ENCODE assay signal across 8 mouse cellular contexts in genomic region chr7:126260280-126261210, GRCm38 (mm10). TPM values are rescaled to one million over a fixed set of nuclear protein-coding genes. Genes with fewer than 3 reads are reported as not detected.
A peak's percentile ranks its signal among the peaks of the same experiment; 100 is the strongest.
DNase-seq lines count a peak whose midpoint lies in the region; ATAC-seq and TF ChIP-seq lines count a peak whose summit lies in the region.

No protein-coding gene starts in this region.

- H3K9ac ChIP-seq in lung, embryonic 14.5 days: no peak overlapping the region

- H3K4me2 ChIP-seq in lung, embryonic 14.5 days: no peak overlapping the region

- WGBS in lung, embryonic 14.5 days: 6% methylated on average over 18 of the region's 18 CpGs

- H3K9me3 ChIP-seq in lung, embryonic 14.5 days (ENCODE audit: low read depth, low read length): no peaks in the 10 kb centered on the region

- no peak overlapping the region for H3K27ac ChIP-seq in lung, embryonic 14.5 days (ENCODE audit: low read depth)

- H3K4me3 ChIP-seq in C2C12 (ENCODE audit: insufficient read depth, poor library complexity, severe bottlenecking): no peak overlapping the region
- H3K4me3 ChIP-seq in lung, embryonic 14.5 days (ENCODE audit: low read depth, low read length): no peak overlapping the region

- H3K79me3 ChIP-seq in C2C12 (ENCODE audit: low read depth): no peaks in the 10 kb centered on the region

- no peaks in the 10 kb centered on the region for H3K79me2 ChIP-seq in C2C12 (ENCODE audit: control insufficient read depth, insufficient read depth)

- DNase-seq in embryo, embryonic 10 days (ENCODE audit: low spot score): peak; percentile 81
- peak; percentile 67 to 74 for DNase-seq in heart, postnatal 14 days
- peak; percentile 66 to 81 for DNase-seq in kidney, postnatal 36 days
- peak; percentile 91 for DNase-seq in lung, embryonic 14.5 days
- peak; percentile 32 for DNase-seq in testis, postnatal 14 days (ENCODE audit: low spot score)

- TF ChIP-seq CTCF in C2C12 (IDR thresholded peaks at IDR 0.05; ENCODE audit: control insufficient read depth, insufficient read depth, insufficient read length): peak; percentile 84
- peak; percentile 97 for TF ChIP-seq CTCF in lung, embryonic 14.5 days (IDR thresholded peaks at IDR 0.05; ENCODE audit: low read depth)

- H3K27me3 ChIP-seq in C2C12 (ENCODE audit: control insufficient read depth, insufficient read depth, insufficient read length): peaks cover 24% of the 10 kb centered on the region
- no peaks in the 10 kb centered on the region for H3K27me3 ChIP-seq in lung, embryonic 14.5 days (ENCODE audit: insufficient read depth, low read length)

- no peaks in the 10 kb centered on the region for H3K4me1 ChIP-seq in lung, embryonic 14.5 days (ENCODE audit: insufficient read depth)

- no peak overlapping the region for H3ac ChIP-seq in C2C12 (ENCODE audit: control insufficient read depth, insufficient read length, low read depth)

- ATAC-seq in activated CD4-positive, CD25-positive, alpha-beta regulatory T cell, adult 4 months: peak; percentile 65
- peak; percentile 68 for ATAC-seq in lung, embryonic 14.5 days (ENCODE audit: insufficient read depth)
- peak; percentile 84 for ATAC-seq in neutrophil, adult 5-6 weeks (ENCODE audit: extremely low read depth, insufficient number of reproducible peaks, low FRiP score, poor library complexity, severe bottlenecking)

- intact Hi-C loops in heart, postnatal 14 days (cut with DNase I): loop anchor here (1.0 kb wide), 1 partner anchor 38 kb away; no protein-coding TSS in a partner anchor

- no peaks in the 10 kb centered on the region for H3K36me3 ChIP-seq in C2C12 (ENCODE audit: control insufficient read depth, insufficient read depth)
- H3K36me3 ChIP-seq in lung, embryonic 14.5 days (ENCODE audit: insufficient read depth): no peaks in the 10 kb centered on the region

TF ChIP-seq in C2C12, 6 proteins besides CTCF, POLR2A, EP300 and RAD21:
- no peak for TF ChIP-seq USF1 (IDR thresholded peaks at IDR 0.05; ENCODE audit: low read depth)
- TF ChIP-seq CEBPB (IDR thresholded peaks at IDR 0.05; ENCODE audit: low read depth): no peak
- no peak for TF ChIP-seq MYOD1 (IDR thresholded peaks at IDR 0.05; ENCODE audit: control insufficient read depth, insufficient read length, low read depth)
- TF ChIP-seq MAX (IDR thresholded peaks at IDR 0.05): no peak
- no peak for TF ChIP-seq MYOG (IDR thresholded peaks at IDR 0.05; ENCODE audit: control insufficient read depth, extremely low read depth, insufficient read length)
- no peak for TF ChIP-seq FOSL1 (IDR thresholded peaks at IDR 0.05; ENCODE audit: insufficient read depth, low read length, poor library complexity, severe bottlenecking)

RNA-seq across cellular contexts. Expression of gene Sbk1, which starts 11.9 kb away (rescaled TPM):
- polyA plus RNA-seq in C2C12 (2012; fragmentation: generic; extraction: Trizol): 11.3 TPM
- 1 to 10 TPM; 4.1 to 5.6 TPM for polyA plus RNA-seq in activated CD4-positive, CD25-positive, alpha-beta regulatory T cell, adult 4 months (2017; shearing (Covaris generic))
- total RNA-seq in heart, postnatal 14 days (2021): 10 to 100 TPM; 77.7 to 82.2 TPM
- 51.2 and 57.0 TPM in 2 replicates for polyA plus RNA-seq in lung, embryonic 14.5 days (2014; fragmentation: Nextera tagmentation; extraction: Ambion mirVana)
- 99.1 and 109 TPM in 2 replicates for total RNA-seq in neutrophil, adult 5-6 weeks (2017)

Comparison
In these comparisons a context has a peak if more than half of its experiments do, and no peak if none do; other contexts are left out.
1. DNase-seq: peak in every context shown above with its lines; median percentile 91 in lung, embryonic 14.5 days; 81 in embryo, embryonic 10 days; 74 in kidney, postnatal 36 days; 70 in heart, postnatal 14 days; 32 in testis, postnatal 14 days.